ENCODE assay signal across 7 mouse cellular contexts in the genomic region with DNA sequence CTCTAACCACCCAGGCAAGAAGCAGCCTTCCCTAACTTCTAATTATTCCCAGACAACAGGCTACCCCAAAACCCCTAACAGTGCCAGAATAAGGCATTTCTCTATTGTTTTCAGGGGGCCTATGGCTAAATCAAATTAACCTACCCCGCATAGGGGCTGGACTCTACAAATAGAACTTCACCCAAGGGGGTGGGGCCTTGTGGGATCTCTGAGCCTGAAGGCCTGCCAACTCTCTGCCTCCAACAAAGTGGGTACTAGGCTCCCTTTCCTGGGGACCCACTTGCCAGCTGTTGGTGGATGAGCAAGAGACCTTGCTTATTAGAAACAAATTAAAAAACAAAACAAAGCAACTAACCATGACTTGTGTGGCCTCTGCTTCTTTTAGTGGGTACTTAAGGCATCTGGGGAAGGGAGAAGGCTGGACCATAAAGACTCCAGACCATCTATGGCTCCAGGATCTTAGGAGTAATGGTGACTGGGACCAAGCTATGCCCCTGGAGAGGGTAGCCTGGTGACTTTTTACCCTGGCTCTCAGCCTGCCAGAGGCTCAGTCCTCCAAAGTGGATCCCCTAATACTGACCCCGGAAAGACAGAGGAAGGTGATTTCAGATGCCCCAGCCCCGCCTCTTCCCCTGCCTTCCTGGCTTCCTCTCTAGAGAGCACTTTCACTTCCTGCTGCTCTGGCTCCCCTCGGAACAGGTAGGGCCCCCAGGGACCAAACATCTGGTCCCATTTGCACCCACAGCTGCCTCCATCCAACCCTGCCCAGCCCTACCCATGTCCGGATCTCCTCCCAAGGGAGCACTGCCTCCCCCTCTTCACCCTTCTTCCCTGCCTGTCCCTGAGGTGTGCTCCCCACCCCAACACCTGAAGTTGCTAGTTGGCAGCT. TPM values are rescaled to one million over a fixed set of nuclear protein-coding genes. Genes with fewer than 3 reads are reported as not detected.
DNase-seq lines count a peak whose midpoint lies in the region; ATAC-seq and TF ChIP-seq lines count a peak whose summit lies in the region.

TSS of gene Rinl (plus strand) at position 663 of the 889 bp plus-strand sequence.

- H3K36me3 ChIP-seq in E14TG2a.4 (ENCODE audit: insufficient read depth, low read length) = no peaks in the 10 kb centered on the region; the same call in 1 of the 2 replicates
- peaks cover 27% of the 10 kb centered on the region for H3K36me3 ChIP-seq in liver, embryonic 12.5 days

- peaks cover 60% of the 10 kb centered on the region for H3K4me1 ChIP-seq in E14TG2a.4 (replicated peaks; ENCODE audit: low read depth, low read length)
- peaks cover 27% of the 10 kb centered on the region for H3K4me1 ChIP-seq in liver, embryonic 12.5 days

- WGBS in liver, embryonic 12.5 days (ENCODE audit: insufficient replicate concordance) = 41% methylated on average over 5 of the region's 5 CpGs

- peak; percentile 33 for ATAC-seq in common myeloid progenitor, adult 5-6 weeks (replicated peaks; ENCODE audit: low read depth, poor library complexity, severe bottlenecking)
- ATAC-seq in liver, embryonic 12.5 days = no peak

- intact Hi-C loops in heart, postnatal 36 days (cut with DNase I) = no loop called here

- H3K4me3 ChIP-seq in E14TG2a.4 (replicated peaks; ENCODE audit: low read length) = peak within 1 kb of the TSS; percentile 68
- no peak within 1 kb of the TSS for H3K4me3 ChIP-seq in liver, embryonic 12.5 days

- H3K9me3 ChIP-seq in E14TG2a.4 (ENCODE audit: low read length) = no peaks in the 10 kb centered on the region
- H3K9me3 ChIP-seq in liver, embryonic 12.5 days (replicated peaks) = no peaks in the 10 kb centered on the region

- no peak for TF ChIP-seq CTCF in E14TG2a.4 (conservative IDR thresholded peaks at IDR 0.05; ENCODE audit: low read length)

- DNase-seq in spleen, postnatal 14 days (ENCODE audit: low spot score in 2 of 2) = peak; percentile 61 to 73
- no peak for DNase-seq in layer of hippocampus, postnatal 10 days (ENCODE audit: low spot score in 2 of 2)
- DNase-seq in c-Kit-positive CD71-positive TER-119-positive erythroid progenitor cells, embryonic 14.5 days (ENCODE audit: low spot score) = no peak
- no peak for DNase-seq in heart, postnatal 36 days

- H3K27me3 ChIP-seq in E14TG2a.4 (ENCODE audit: insufficient read depth, low read length) = no peaks in the 10 kb centered on the region
- H3K27me3 ChIP-seq in liver, embryonic 12.5 days (replicated peaks) = no peaks in the 10 kb centered on the region

- 0 out of 2 replicates have a peak within 1 kb of the TSS, but pooled peaks have one; percentile 1 for H3K9ac ChIP-seq in liver, embryonic 12.5 days

- H3K27ac ChIP-seq in liver, embryonic 12.5 days = no peak within 1 kb of the TSS

- H3K4me2 ChIP-seq in liver, embryonic 12.5 days = no peak within 1 kb of the TSS

RNA-seq across cellular contexts. Expression of gene Rinl, which starts in this region (rescaled TPM):
- 23.4 and 35.6 TPM in 2 replicates for total RNA-seq in common myeloid progenitor, adult 5-6 weeks (2017)
- 14.5 and 16.1 TPM in 2 replicates for polyA plus RNA-seq in liver, embryonic 12.5 days (2016; fragmentation: Nextera tagmentation; extraction: Ambion mirVana)
- 1 to 10 TPM; 1.5 to 2.0 TPM for total RNA-seq in layer of hippocampus, postnatal 10 days (2021)
- total RNA-seq in heart, postnatal 36 days (2021) = 1 to 10 TPM; 1.8 to 1.9 TPM

Comparison
In these comparisons a context has a peak if more than half of its experiments do, and no peak if none do; other contexts are left out.
1. DNase-seq: peak in spleen, postnatal 14 days (2 of 2); none in layer of hippocampus, postnatal 10 days (0 of 2), c-Kit-positive CD71-positive TER-119-positive erythroid progenitor cells, embryonic 14.5 days (single experiment) and heart, postnatal 36 days (0 of 2).